Comparison of ENCODE assay signal across 14 mouse cellular contexts in the genomic region with DNA sequence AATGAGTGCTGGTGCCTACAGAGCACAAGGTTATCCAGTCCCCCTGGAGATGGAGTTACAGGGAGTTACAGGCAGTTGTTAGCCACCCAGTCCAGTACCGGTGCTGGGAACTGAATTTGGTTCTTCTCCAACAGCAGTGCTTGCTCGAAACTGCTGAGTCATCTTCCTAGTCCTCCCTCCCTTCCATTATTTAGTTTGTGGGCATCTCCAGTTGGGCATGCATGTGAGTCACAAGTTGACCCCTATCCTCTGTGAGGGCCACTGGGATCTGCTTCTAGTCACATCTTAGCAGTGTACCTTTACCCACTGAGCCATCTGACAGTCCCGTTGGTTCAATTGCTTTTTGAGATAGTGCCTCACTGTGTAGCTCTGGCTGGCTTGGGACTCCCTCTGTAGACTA. TPM values are rescaled to one million over a fixed set of nuclear protein-coding genes. Genes with fewer than 3 reads are reported as not detected.
"Had no signal": no experiment of that assay in that cellular context is flagged by ENCODE, and none has a peak within 500 bp of the region (broad histone marks: within the 10 kb centered on the region; RNA-seq: fewer than 3 reads in every experiment).

No protein-coding gene starts in this region.

- H3K36me3 ChIP-seq: limb, embryonic 12.5 days had no signal

- H3K9ac ChIP-seq: limb, embryonic 12.5 days; liver, embryonic 14.5 days had no signal

- H3K27ac ChIP-seq: limb, embryonic 12.5 days; liver, embryonic 14.5 days; midbrain, embryonic 10.5 days; stomach, postnatal 0 days had no signal

- H3K4me3 ChIP-seq: limb, embryonic 12.5 days; midbrain, embryonic 10.5 days had no signal

- ATAC-seq: lung, postnatal 0 days; midbrain, embryonic 16.5 days had no signal

- H3K4me2 ChIP-seq: limb, embryonic 12.5 days had no signal

- H3K4me1 ChIP-seq: limb, embryonic 12.5 days; midbrain, embryonic 10.5 days had no signal

- DNase-seq: kidney, adult 8-10 months; kidney, postnatal 25 days; layer of hippocampus, adult 9-11 months; liver; lung, adult 2 months; lung, postnatal 36 days; thymus, postnatal 4 days had no signal

- H3K27me3 ChIP-seq: limb, embryonic 12.5 days had no signal

- H3K9me3 ChIP-seq: limb, embryonic 12.5 days; midbrain, embryonic 10.5 days had no signal

RNA-seq across cellular contexts. Expression of a gene that starts 43.8 kb away (rescaled TPM):
- total RNA-seq: megakaryocyte, adult 5-6 weeks had no signal
- polyA plus RNA-seq: liver, embryonic 14.5 days; lung, adult 2 months; lung, postnatal 0 days had no signal
